Mouse (Mus musculus): ENCODE results near the gene Csk.

DNA sequence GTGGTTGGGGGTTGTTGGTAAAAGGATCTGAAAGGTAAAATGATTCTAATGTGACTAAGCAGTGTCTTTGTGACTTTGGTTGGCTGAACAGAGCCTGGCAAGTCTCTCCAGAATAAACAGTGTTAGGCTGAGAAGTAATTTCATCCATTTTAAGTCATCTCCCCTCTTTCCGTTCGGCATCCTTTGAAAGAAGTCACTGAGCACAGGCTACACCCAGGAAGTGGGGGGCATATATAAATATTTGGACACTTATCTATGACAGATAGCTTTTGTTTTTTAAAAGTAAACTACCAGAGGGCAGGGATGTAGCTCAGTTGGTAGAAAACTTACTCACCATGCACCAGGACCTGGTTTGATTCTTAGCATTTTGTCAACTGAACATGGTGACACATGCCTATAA, 35.2 kb upstream of the Csk start:
- TF ChIP-seq CTCF (IDR thresholded peaks at IDR 0.05; ENCODE audit: extremely low read depth, insufficient read depth, low read length) (no peak), POLR2A (IDR thresholded peaks at IDR 0.05; ENCODE audit: extremely low read depth, insufficient read depth, low read length) (no peak)
